Mouse (Mus musculus): ENCODE results near the gene Pld5.

Pld5 gene

DNA sequence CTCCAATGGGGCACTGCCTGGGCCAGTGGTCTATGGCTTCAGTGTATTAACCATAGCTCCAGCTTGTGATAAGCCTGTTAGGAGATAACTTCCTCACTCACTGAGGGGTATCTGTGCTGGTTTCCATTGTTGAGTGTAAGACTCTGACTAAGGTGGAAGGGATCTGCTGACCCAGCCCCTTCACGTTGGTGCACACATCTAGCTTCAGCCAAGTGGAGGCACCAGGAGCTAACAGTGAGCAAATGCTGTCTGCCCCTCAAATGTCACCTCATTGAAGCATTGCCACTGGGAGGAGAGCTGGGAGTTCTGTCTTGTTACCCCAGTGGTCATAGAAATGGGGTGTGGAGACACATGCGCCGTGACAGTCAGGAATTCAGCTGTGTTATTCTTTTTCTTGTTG is 336.4 kb downstream of the Pld5 start:
- no peak for DNase-seq

DNA sequence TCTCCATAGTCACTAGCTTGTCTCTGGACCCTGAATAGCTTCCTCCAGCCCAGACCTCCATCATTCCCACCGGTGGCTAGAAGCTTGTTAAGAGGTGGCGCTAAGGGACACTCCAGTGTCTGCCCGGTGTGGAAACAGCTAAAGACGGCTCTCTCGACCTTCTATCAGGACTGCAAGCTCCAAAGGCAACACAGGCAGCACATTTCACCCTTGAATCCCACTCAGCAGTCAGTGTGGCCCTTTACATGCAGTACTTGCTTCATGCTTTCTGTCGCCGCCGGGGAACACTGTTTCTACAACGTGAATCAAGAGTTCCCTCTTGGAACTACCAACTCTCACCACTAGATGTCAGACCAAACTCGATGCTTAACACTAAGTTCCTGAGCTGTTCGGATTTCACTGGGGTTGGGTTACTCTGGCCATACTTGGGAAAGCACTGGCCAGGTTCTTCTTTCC is 338.8 kb downstream of the Pld5 start:
- DNase-seq, result peak; percentile 74

DNA sequence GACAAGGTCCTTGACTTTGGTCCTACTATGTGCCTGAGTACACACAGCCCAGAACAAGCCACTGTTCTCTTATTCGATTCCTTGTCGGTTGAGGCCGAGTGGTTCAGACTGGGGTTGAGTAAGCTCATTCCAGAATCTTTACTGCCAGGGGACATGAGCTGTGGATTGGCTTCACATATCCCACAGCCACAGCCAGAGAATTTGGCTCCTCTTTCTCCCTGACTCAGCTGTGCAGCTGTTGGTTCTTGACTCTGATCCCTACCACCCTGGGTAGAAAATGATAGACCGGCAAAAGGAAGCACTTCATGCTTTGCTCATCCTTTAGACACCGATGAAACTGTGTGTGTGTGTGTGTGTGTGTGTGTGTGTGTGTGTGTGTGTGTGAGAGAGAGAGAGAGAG is 343.7 kb downstream of the Pld5 start:
- DNase-seq, result no peak

DNA sequence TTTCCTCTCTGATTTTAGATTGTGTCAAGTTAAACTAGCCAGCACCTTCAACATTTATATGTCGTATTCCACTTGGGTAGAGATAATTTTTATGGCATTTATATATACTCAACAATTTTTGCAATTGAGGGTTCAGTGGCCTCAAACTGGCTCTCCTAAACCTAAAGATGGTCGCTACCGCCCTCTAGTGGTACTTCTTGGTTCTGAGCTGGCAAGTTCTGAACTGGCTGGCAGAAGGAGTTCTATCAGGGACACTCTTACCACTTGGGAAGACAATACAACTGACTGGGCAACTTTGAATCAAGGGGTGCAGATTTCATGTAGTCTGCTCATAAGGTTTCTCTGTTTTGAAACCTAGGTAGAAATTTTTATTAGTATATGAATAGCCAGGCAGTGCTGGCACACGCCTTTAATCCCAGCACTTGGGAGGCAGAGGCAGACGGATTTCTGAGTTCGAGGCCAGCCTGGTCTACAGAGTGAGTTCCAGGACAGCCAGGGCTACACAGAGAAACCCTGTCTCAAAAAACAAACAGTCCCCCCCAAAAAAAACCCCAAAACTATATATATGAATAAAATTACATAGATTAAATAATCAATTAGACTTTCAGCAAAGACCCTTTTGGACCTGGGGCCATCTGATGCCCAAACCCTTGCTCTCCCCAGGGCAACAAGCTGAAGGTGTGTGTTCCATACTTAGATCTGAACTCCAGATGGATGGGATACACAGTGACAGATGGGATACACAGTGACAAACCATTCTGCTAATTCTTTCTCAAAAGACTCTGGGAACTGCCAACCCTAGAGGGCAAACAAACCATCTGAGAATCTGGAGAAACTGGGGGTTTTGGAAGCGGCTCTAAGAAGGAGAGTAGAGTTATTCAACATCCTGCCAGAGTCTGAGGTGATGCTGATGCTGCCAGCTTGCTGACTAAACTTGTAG is 351.0 kb downstream of the Pld5 start:
- DNase-seq, result peak; percentile 72

DNA sequence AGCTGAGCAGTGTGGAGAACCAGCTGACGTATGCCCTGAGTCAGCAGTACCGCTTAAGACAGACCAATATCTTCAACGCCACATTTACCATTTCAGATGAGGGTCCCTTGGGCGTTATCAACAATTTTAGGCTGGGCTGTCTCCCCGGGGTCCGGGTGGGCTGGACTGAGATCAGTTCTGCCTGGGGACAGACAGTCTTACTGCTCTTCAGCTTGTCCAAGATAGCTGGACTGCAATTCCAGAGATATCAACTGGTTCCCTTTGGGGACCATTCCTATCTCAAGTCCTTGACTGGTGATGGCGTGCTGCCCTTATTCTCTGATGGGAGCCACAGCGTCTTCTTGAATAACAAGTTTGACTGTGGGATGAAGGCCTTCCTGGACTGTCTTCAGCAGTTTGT is 354.0 kb downstream of the Pld5 start:
- no peak for DNase-seq

DNA sequence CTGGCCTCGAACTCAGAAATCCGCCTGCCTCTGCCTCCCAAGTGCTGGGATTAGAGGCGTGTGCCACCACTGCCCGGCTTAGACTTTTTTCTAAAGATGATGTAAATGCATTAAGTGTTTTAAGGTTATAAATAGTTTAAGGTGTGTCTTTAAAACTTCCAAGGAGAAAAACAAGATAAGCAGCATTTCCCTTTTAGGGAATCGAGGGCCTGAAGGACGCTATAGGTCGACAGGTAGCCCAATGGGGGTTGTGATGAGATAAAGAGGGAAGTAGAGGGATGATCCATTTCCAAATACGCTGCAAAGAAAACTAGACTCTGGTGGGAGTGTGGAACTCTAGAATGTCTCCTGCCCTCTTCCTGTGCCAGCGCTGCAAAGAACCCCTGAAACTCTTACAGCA is 355.1 kb downstream of the Pld5 start, which contains the start of gene Gm38100:
Gene Gm38100 (plus strand): TSS at position 301 of the 400 bp plus-strand sequence.
- DNase-seq, result no peak

DNA sequence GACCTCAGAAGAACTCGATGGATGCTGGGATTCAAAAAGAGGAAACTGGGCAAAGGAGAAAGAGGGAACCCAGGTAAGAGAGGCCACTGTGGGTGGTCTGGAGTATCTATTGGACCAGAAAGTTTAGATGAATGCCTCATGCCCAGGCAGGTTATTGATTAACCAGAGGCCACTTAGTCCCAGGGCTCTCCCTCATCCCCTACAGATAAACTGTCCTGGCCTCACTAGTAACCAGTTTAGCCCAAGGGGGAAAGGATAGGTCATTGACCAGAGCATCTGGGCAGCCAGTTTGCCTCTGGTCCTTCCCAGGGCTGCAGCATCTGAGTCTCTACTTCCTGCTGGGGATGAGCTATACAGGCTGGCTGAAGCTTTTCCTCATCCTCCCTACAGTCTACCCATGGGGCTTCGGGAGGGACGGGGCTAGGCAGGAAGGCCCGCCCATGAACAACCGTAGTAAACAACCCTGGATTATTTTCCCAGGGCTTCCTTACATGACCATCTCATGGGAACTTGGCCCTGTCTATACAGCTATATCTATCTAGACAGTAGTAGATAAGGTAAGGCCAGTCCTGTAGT is 361.3 kb downstream of the Pld5 start:
- DNase-seq, result no peak
